Mouse (Mus musculus) cerebellum, adult 2 months (tissue): Measurements from ENCODE around the gene Kctd20. TPM values are rescaled to one million over a fixed set of nuclear protein-coding genes. Genes with fewer than 3 reads are reported as not detected.

Experiments
- DNase-seq, 2 experiments: peaks; one replicate each; pipeline ENCODE4 v3.0.0; 2021
- H3K27ac ChIP-seq: fragments of 200-500 bp; 2 replicates; pipeline ENCODE4 v1.5.1; 2012; ENCODE audit warnings: low read length, control low read depth, inconsistent platforms; ENCODE audit not compliant: insufficient read depth
- H3K27me3 ChIP-seq: fragments of 200-500 bp; 2 replicates; pipeline ENCODE4 v1.6.1; 2012; ENCODE audit warnings: inconsistent platforms, mild to moderate bottlenecking, low read length, moderate library complexity; ENCODE audit not compliant: control insufficient read depth, insufficient read depth
- H3K4me1 ChIP-seq: fragments of 200-500 bp; 2 replicates; pipeline ENCODE4 v1.6.1; 2011; ENCODE audit warnings: low read length; ENCODE audit not compliant: control insufficient read depth, insufficient read depth
- H3K4me3 ChIP-seq: fragments of 200-500 bp; replicated peaks from 2 replicates; pipeline ENCODE3; 2011; ENCODE audit warnings: mild to moderate bottlenecking, low read depth, low read length, control low read depth; ENCODE audit not compliant: insufficient read depth
- CTCF ChIP-seq: fragments of 200-500 bp; IDR thresholded peaks from 2 replicates; pipeline ENCODE4 v1.5.1; 2011; ENCODE audit warnings: low read depth, mild to moderate bottlenecking, control low read depth, low read length, moderate library complexity, borderline replicate concordance; ENCODE audit not compliant: insufficient read depth
- POLR2A ChIP-seq: fragments of 200-500 bp; IDR thresholded peaks from 2 replicates; pipeline ENCODE4 v1.6.1; 2011; ENCODE audit warnings: low read length, control low read depth, borderline replicate concordance; ENCODE audit not compliant: insufficient read depth
- WGBS: fragments of 180-500 bp; shearing (Covaris S2); methylation state at CpG from one replicate; pipeline ENCODE4 v1.1.7; 2018; 5-methylcytosine and 5-hydroxymethylcytosine counted together
- polyA plus RNA-seq: library from polyadenylated mRNA; depleted of rRNA; stranded (reverse); fragments of >200 nt; gene quantifications from 2 replicates; pipeline ENCODE4 v1.2.3, GENCODE M21; 2012

Gene Kctd20
- polyA plus RNA-seq, 1 experiment, result 45.8 TPM

- H3K27ac ChIP-seq, result no peak overlapping the region
- WGBS, result 97% methylated on average over 4 of the region's 4 CpGs
- H3K4me3 ChIP-seq, result no peak overlapping the region
- H3K27me3 ChIP-seq, result no peaks in the 10 kb centered on the region
- TF ChIP-seq POLR2A, result no peak
- TF ChIP-seq CTCF, result no peak
- DNase-seq, result no peak
- H3K4me1 ChIP-seq, result no peaks in the 10 kb centered on the region
These were observed 27.3 kb downstream of the Kctd20 start for GRCm38 (mm10) chr17:28979091-28979490.

- TF ChIP-seq POLR2A (no peak), CTCF (no peak)
- whole genome bisulfite sequencing, result 84% methylated on average over 4 of the region's 4 CpGs
- H3K27ac ChIP-seq, result no peak overlapping the region
These were observed 29.3 kb downstream of the Kctd20 start for GRCm38 (mm10) chr17:28981081-28981480.

GRCm38 (mm10) chr17:28982591-28982990 lies 30.8 kb downstream of the Kctd20 start:
- DNase-seq, result no peak
- H3K4me1 ChIP-seq, result no peaks in the 10 kb centered on the region
- WGBS, result 62% methylated on average over 4 of the region's 4 CpGs
- no peak overlapping the region for H3K4me3 ChIP-seq
- TF ChIP-seq POLR2A (no peak), CTCF (no peak)
- H3K27ac ChIP-seq, result no peak overlapping the region
- H3K27me3 ChIP-seq, result no peaks in the 10 kb centered on the region

More at GRCm38 (mm10) chr17:28981081-28981480, 29.3 kb downstream of the Kctd20 start:
- no peaks in the 10 kb centered on the region for H3K4me1 ChIP-seq
- H3K4me3 ChIP-seq, result no peak overlapping the region
- no peak for DNase-seq
- H3K27me3 ChIP-seq, result no peaks in the 10 kb centered on the region

DNA sequence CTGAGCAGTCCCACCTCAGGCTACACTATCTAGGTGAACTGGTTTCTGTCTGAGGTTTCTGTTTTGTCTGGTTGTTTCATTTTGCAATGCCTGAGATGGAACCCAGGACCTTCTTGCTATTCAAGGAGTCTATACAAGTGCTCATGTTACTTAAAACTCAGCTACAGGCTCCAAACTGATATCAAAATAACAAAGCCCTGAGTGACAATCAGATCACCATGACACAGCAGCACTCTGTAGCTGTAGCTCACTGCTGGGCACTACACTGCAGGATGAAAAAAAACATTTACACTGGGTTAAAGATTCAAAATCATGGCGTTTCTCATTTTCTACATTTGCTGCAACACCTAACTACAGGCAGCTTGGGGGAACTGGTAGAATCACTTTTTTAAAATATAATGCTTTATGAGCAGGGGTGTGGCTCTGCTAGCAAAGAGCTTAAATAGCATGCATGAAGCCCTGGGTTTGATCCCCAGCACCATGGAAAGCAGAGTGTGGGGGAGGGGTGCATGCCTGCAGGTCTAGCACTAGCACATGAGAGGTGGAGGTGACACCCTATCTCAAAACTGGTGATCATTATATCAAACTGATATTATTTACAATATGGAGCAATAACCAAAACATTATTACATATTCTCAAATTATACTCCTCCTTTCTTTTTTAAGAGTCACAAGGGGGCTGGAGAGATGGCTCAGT lies 33.1 kb downstream of the Kctd20 start:
- no peak for DNase-seq
- no peak overlapping the region for H3K27ac ChIP-seq
- no peaks in the 10 kb centered on the region for H3K4me1 ChIP-seq
- TF ChIP-seq CTCF, result no peak
- no peak for TF ChIP-seq POLR2A
- no peak overlapping the region for H3K4me3 ChIP-seq
- 93% methylated on average over 1 of the region's 1 CpGs for WGBS
- H3K27me3 ChIP-seq, result no peaks in the 10 kb centered on the region

DNA sequence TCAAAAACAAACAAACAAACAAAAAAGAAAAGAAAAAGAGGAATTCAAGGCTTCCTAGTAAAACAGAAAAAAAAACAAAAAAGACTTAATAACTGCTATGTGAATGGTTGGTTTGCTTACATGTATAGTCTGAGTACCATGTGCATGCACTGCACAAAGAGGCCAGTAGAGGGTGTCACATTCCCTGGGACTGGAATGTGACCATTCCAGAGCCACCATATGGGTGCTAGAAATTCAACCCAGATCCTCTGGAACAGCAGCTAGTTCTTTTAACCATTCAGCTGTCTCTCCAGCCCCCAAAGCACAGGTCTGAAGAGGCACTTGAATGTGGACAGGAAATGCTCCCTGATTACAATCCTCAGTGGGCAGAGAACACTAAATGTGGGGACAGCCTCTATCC lies 35.1 kb downstream of the Kctd20 start:
- Histone ChIP-seq H3K27me3 (no peaks in the 10 kb centered on the region), H3K27ac (no peak overlapping the region)

DNA sequence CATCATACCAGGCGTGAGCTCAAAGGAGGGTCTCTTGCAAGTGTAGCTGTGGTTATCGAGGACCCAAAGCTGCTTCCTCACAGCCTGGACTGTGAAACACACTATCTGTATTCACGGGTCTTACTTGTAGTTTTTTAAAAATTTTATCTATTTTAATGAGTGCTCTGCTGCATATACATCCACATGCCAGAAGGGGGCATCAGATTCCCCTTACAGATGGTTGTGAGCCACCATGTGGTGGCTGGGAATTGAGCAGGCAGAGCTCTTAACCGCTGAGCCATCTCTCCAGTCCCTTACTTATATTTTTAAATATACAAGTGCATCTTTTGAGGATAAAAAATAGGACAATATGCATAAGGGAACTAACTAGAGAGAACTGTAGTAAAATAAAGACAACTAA lies 36.0 kb downstream of the Kctd20 start:
- H3K27ac ChIP-seq, result no peak overlapping the region
- 62% methylated on average over 4 of the region's 4 CpGs for WGBS
- no peaks in the 10 kb centered on the region for H3K4me1 ChIP-seq
- no peaks in the 10 kb centered on the region for H3K27me3 ChIP-seq
- DNase-seq, result peak in 1 of 2 experiments; percentile 31
- H3K4me3 ChIP-seq, result no peak overlapping the region
- peak; percentile 71 for TF ChIP-seq CTCF
- TF ChIP-seq POLR2A, result no peak

More for the DNA sequence above, 35.1 kb downstream of the Kctd20 start:
- DNase-seq, result no peak
- Histone ChIP-seq H3K4me3 (no peak overlapping the region), H3K4me1 (no peaks in the 10 kb centered on the region)
- peak; percentile 43; the same call in 1 of the 2 replicates for TF ChIP-seq CTCF
- TF ChIP-seq POLR2A, result no peak

DNA sequence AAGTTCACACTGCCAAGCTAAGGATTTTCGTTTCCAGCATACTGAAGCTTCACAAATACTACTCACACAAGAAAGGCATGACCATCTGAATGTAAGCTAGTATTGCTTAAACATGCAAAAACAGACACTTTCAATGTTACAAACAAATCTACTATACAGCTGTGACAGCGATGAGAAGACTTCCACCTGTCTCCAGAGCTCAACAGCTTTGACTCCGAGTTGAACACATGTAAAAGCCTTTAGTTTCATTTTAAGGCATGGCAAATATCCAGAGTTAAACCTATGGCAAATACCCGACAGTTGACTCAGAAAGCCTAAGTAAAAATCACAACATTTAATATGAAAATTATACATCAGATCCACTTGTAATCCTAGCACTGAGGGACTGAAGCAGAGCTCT lies 36.5 kb downstream of the Kctd20 start:
- TF ChIP-seq CTCF (no peak), POLR2A (no peak)
- Histone ChIP-seq H3K27ac (no peak overlapping the region), H3K4me3 (no peak overlapping the region), H3K27me3 (no peaks in the 10 kb centered on the region), H3K4me1 (no peaks in the 10 kb centered on the region)
- no peak for DNase-seq
- 84% methylated on average over 4 of the region's 4 CpGs for WGBS

DNA sequence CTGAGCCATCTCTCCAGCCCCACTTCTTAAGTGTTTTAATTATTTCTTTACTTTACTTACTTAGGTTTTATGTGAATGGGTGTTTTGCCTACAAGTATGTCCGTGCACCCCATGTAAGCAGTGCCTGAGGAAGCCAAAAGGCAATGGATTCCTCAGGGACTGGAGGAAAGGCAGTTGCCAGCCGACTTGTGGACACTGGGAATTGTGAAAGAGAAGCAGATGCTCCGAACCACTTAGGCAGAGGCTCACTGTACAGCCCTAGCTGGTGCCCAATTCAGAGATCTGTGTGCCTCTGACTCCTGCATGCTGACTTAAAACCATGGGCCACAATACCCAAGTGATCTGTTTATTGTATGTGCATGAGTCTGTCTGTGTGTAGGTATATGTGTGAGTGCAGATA lies 37.2 kb downstream of the Kctd20 start:
- no peaks in the 10 kb centered on the region for H3K4me1 ChIP-seq
- 57% methylated on average over 3 of the region's 3 CpGs for WGBS
- no peak for DNase-seq
- H3K4me3 ChIP-seq, result no peak overlapping the region
- no peak overlapping the region for H3K27ac ChIP-seq
- H3K27me3 ChIP-seq, result no peaks in the 10 kb centered on the region
- TF ChIP-seq CTCF, result no peak
